Mouse (Mus musculus) MEL (cell line): ENCODE results near the gene Gmip.

Experiments
- CTCF ChIP-seq, 3 experiments: IDR thresholded peaks in 2 of 3; conservative IDR thresholded peaks in 1 of 3; 2 replicates each; pipeline ENCODE4 v1.5.1; 2011 to 2012; ENCODE audit warnings: low read length in 3 of 3, low read depth in 2 of 3, mild to moderate bottlenecking in 2 of 3, improper control_type of control experiment in 1 of 3, inconsistent platforms in 1 of 3, mixed read lengths in 1 of 3, moderate library complexity in 1 of 3; ENCODE audit not compliant: control insufficient read depth in 1 of 3, insufficient read depth in 1 of 3, poor library complexity in 1 of 3, severe bottlenecking in 1 of 3
- ETS1 ChIP-seq: IDR thresholded peaks from 2 replicates; pipeline ENCODE4 v1.6.1; 2012; ENCODE audit warnings: low read depth, mild to moderate bottlenecking, inconsistent platforms, low read length, improper control_type of control experiment, moderate library complexity
- HCFC1 ChIP-seq: IDR thresholded peaks from 2 replicates; pipeline ENCODE4 v1.6.1; 2012; ENCODE audit warnings: low read depth, mild to moderate bottlenecking, inconsistent platforms, low read length, improper control_type of control experiment, moderate library complexity
- NRF1 ChIP-seq: IDR thresholded peaks from 2 replicates; pipeline ENCODE4 v1.6.1; 2014; ENCODE audit warnings: low read depth, mild to moderate bottlenecking, inconsistent platforms, low read length, improper control_type of control experiment, moderate library complexity; ENCODE audit not compliant: poor library complexity, insufficient read depth, severe bottlenecking
- POLR2A ChIP-seq, 2 experiments: IDR thresholded peaks; 2 replicates each; pipeline ENCODE4 v1.6.1; 2011 to 2012; ENCODE audit warnings: low read length in 2 of 2, mild to moderate bottlenecking in 2 of 2, control low read depth in 1 of 2, improper control_type of control experiment in 1 of 2, low read depth in 1 of 2, moderate library complexity in 1 of 2; ENCODE audit not compliant: control insufficient read depth in 1 of 2, insufficient read depth in 1 of 2, poor library complexity in 1 of 2
- RAD21 ChIP-seq: IDR thresholded peaks from 2 replicates; pipeline ENCODE4 v1.6.1; 2011; ENCODE audit warnings: mild to moderate bottlenecking, low read depth, low read length, improper control_type of control experiment
- RCOR1 ChIP-seq: IDR thresholded peaks from 2 replicates; pipeline ENCODE4 v1.6.1; 2012; ENCODE audit warnings: low read depth, mild to moderate bottlenecking, inconsistent platforms, low read length, improper control_type of control experiment
- USF1 ChIP-seq: IDR thresholded peaks from 2 replicates; pipeline ENCODE4 v1.6.1; 2014; ENCODE audit warnings: low read depth, mild to moderate bottlenecking, inconsistent platforms, low read length, improper control_type of control experiment, moderate library complexity
- ZNF384 ChIP-seq: IDR thresholded peaks from 2 replicates; pipeline ENCODE4 v1.6.1; 2012; ENCODE audit warnings: low read depth, mild to moderate bottlenecking, inconsistent platforms, low read length, improper control_type of control experiment

DNA sequence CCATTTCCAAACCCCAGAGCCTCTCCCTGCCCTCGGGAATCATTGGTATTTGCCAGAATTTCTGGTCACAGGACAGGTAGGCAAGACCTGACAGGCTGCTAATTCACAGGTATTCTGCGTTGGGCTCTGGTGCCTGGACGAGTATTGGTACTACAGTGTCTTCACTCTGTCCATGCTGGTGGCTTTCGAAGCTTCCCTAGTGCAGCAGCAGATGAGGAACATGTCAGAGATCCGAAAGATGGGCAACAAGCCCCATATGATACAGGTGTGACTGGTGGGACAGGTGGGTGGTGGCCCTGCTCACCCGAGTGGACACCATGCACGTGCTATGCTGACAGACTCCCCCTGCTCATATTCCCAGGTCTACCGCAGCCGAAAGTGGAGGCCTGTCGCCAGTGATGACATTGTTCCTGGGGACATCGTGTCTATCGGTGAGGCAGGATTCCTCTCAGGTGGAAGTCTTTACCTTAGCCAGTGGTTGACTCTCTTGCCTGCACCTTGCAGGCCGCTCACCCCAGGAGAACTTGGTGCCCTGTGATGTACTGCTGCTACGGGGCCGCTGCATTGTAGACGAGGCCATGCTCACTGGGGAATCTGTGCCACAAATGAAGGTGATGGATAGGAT, 11.6 kb upstream of the Gmip start:
- TF ChIP-seq CTCF (IDR thresholded peaks at IDR 0.05 in 2 of 3, conservative IDR thresholded peaks at IDR 0.05 in 1 of 3; ENCODE audit: control insufficient read depth in 1 of 3, insufficient read depth in 1 of 3, low read depth in 2 of 3, low read length in 3 of 3, poor library complexity in 1 of 3, severe bottlenecking in 1 of 3) (no peak), RAD21 (no peak), USF1 (no peak), ETS1 (no peak), HCFC1 (no peak), NRF1 (no peak), ZNF384 (no peak), POLR2A (IDR thresholded peaks at IDR 0.05; ENCODE audit: control insufficient read depth in 1 of 2, insufficient read depth in 1 of 2, low read depth in 1 of 2, low read length in 2 of 2, poor library complexity in 1 of 2) (no peak), RCOR1 (no peak)
